ENCODE assay signal across 1 mouse cellular context in the genomic region with DNA sequence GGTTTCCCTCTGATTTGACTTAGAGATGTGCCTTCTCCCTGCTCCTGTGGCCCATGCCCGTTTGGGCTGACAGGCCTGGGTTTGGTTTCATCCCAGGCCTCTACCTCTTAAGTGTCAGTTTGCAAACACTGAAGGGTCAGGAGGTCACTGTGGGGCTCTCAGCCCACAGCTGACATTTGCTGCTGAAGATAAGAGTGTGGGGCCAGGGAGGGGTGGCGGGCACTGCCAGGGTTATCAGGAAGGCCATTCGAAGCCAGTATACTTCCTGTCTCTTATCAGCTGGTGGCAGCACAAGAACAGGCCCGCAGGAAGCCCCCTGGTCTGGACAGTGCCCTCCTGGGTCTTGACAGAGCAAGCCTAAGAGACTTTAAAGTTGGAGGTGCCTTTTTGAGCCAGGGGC.
A peak's percentile ranks its signal among the peaks of the same experiment; 100 is the strongest.
TF ChIP-seq lines count a peak whose summit lies in the region.

No protein-coding gene starts in this region.

TF ChIP-seq in MEL, 35 proteins besides CTCF, POLR2A, EP300 and RAD21 (continued from another document):
- TF ChIP-seq CHD1 (IDR thresholded peaks at IDR 0.05; ENCODE audit: low read depth, low read length) (no peak), MEF2A (IDR thresholded peaks at IDR 0.05; ENCODE audit: extremely low read depth, insufficient replicate concordance, low read depth, low read length, poor library complexity, severe bottlenecking) (peak; percentile 21; the same call in 1 of the 2 replicates), MAZ (IDR thresholded peaks at IDR 0.05; ENCODE audit: low read depth, low read length) (peak; percentile 95), POLR2AphosphoS5 (IDR thresholded peaks at IDR 0.05; ENCODE audit: borderline replicate concordance, low read depth, low read length) (no peak), KAT2A (conservative IDR thresholded peaks at IDR 0.05; ENCODE audit: low read depth, low read length) (no peak), E2F4 (IDR thresholded peaks at IDR 0.05; ENCODE audit: borderline replicate concordance, low read depth, low read length) (no peak), NELFE (IDR thresholded peaks at IDR 0.05; ENCODE audit: low read depth, low read length) (no peak), ELF1 (IDR thresholded peaks at IDR 0.05; ENCODE audit: low read depth, low read length) (0 out of 2 replicates have a peak, but pooled peaks have one; percentile 47), RCOR1 (IDR thresholded peaks at IDR 0.05; ENCODE audit: low read depth, low read length) (peak; percentile 73), TBP (IDR thresholded peaks at IDR 0.05; ENCODE audit: low read depth, low read length) (no peak), MXI1 (IDR thresholded peaks at IDR 0.05; ENCODE audit: low read depth, low read length) (no peak; the same call in 1 of the 2 replicates), ZNF384 (IDR thresholded peaks at IDR 0.05; ENCODE audit: low read depth, low read length) (no peak), TCF12 (IDR thresholded peaks at IDR 0.05; ENCODE audit: low read depth, low read length) (peak; percentile 99), ZC3H11A (IDR thresholded peaks at IDR 0.05; ENCODE audit: low read depth, low read length) (no peak), POLR2AphosphoS2 (IDR thresholded peaks at IDR 0.05; ENCODE audit: low read length) (no peak), HCFC1 (IDR thresholded peaks at IDR 0.05; ENCODE audit: low read depth, low read length) (no peak), MAFK (IDR thresholded peaks at IDR 0.05; ENCODE audit: borderline replicate concordance, low read depth, low read length) (no peak), GABPA (IDR thresholded peaks at IDR 0.05; ENCODE audit: low read depth, low read length) (no peak), ETS1 (IDR thresholded peaks at IDR 0.05; ENCODE audit: low read depth, low read length) (peak; percentile 92), NRF1 (IDR thresholded peaks at IDR 0.05; ENCODE audit: insufficient read depth, low read depth, low read length, poor library complexity, severe bottlenecking) (no peak), BHLHE40 (IDR thresholded peaks at IDR 0.05; ENCODE audit: borderline replicate concordance, low read depth, low read length) (peak; percentile 48; the same call in 1 of the 2 replicates)
TF ChIP-seq in MEL: peak in this region for 13.
